Mouse (Mus musculus) midbrain, embryonic 16.5 days (tissue): Measurements from ENCODE around the gene Rap1gap. TPM values are rescaled to one million over a fixed set of nuclear protein-coding genes. Genes with fewer than 3 reads are reported as not detected.
A peak's percentile ranks its signal among the peaks of the same experiment; 100 is the strongest.

Experiments used
- ATAC-seq: fragments of 200-750 bp; cut with Nextera tagmentation; 2 replicates; pipeline ENCODE4 v1.8.0; 2017; ENCODE audit warnings: moderate TSS enrichment
- H3K27ac ChIP-seq: fragments of 300-500 bp; sonication (generic); 2 replicates; pipeline ENCODE4 v1.5.1; 2014; ENCODE audit warnings: mild to moderate bottlenecking, low read length, mixed read lengths
- H3K27me3 ChIP-seq: fragments of 300-500 bp; sonication (generic); 2 replicates; pipeline ENCODE4 v1.6.1; 2014; ENCODE audit warnings: low read depth, low read length, mixed read lengths; ENCODE audit not compliant: control insufficient read depth, insufficient read depth
- H3K36me3 ChIP-seq: fragments of 300-500 bp; sonication (generic); 2 replicates; pipeline ENCODE4 v1.6.1; 2014; ENCODE audit warnings: mild to moderate bottlenecking, low read length, moderate library complexity, mixed read lengths; ENCODE audit not compliant: control insufficient read depth, insufficient read depth
- H3K4me1 ChIP-seq: fragments of 300-500 bp; sonication (generic); 2 replicates; pipeline ENCODE4 v1.6.1; 2014; ENCODE audit warnings: mild to moderate bottlenecking, low read length, mixed read lengths; ENCODE audit not compliant: control insufficient read depth, insufficient read depth
- H3K4me2 ChIP-seq: fragments of 300-500 bp; sonication (generic); 2 replicates; pipeline ENCODE4 v1.6.1; 2014; ENCODE audit warnings: mild to moderate bottlenecking, low read length, mixed read lengths
- H3K4me3 ChIP-seq: fragments of 300-500 bp; sonication (generic); 2 replicates; pipeline ENCODE4 v1.5.1; 2014; ENCODE audit warnings: low read depth, mild to moderate bottlenecking, low read length, moderate library complexity, mixed read lengths
- H3K9ac ChIP-seq: fragments of 300-500 bp; sonication (generic); 2 replicates; pipeline ENCODE4 v1.6.1; 2014; ENCODE audit warnings: low read depth, low read length, mixed read lengths
- H3K9me3 ChIP-seq: fragments of 300-500 bp; sonication (generic); replicated peaks from 2 replicates; pipeline ENCODE4 v1.6.1; 2014; ENCODE audit warnings: mild to moderate bottlenecking, low read length, mixed read lengths; ENCODE audit not compliant: control insufficient read depth, poor library complexity, severe bottlenecking
- WGBS: fragments of 180-500 bp; shearing (Covaris S2); extraction: QIAGEN DNeasy Blood & Tissue Kit; methylation state at CpG from one replicate; pipeline ENCODE4 v1.1.7; 2014; 5-methylcytosine and 5-hydroxymethylcytosine counted together
- polyA plus RNA-seq: library from polyadenylated mRNA; unstranded; fragments of >200 nt; fragmentation: Nextera tagmentation; extraction: Ambion mirVana; gene quantifications from 2 replicates; pipeline ENCODE4 v1.2.1, GENCODE M21; 2015

Gene Rap1gap
- polyA plus RNA-seq, 1 experiment from 2014 or later = 105 TPM

DNA sequence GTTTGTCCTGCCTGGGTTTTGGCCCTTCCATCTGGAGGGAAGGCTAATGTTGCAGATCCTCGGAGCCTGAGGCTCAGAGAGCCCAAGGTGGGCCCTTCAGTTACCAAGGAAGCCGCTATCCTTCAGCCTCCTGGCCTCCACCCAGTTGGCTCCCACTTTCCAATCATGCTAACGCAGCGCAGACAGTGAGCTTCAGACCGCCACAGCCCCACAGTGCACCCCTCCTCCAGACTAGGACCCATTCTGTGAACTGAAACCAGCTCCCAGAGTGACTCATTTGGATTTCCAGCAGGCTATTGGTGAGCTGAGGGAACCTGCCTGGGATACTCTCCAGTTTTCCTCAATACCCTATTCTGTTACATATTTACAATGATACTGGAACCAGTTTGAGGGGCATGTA, 40.9 kb downstream of the Rap1gap start:
- WGBS = 64% methylated on average over 5 of the region's 5 CpGs
- no peak for ATAC-seq
- Histone ChIP-seq H3K9me3 (no peaks in the 10 kb centered on the region), H3K4me2 (no peak overlapping the region), H3K36me3 (no peaks in the 10 kb centered on the region), H3K4me1 (peaks cover 22% of the 10 kb centered on the region), H3K4me3 (no peak overlapping the region), H3K27ac (no peak overlapping the region), H3K27me3 (no peaks in the 10 kb centered on the region), H3K9ac (no peak overlapping the region)

DNA sequence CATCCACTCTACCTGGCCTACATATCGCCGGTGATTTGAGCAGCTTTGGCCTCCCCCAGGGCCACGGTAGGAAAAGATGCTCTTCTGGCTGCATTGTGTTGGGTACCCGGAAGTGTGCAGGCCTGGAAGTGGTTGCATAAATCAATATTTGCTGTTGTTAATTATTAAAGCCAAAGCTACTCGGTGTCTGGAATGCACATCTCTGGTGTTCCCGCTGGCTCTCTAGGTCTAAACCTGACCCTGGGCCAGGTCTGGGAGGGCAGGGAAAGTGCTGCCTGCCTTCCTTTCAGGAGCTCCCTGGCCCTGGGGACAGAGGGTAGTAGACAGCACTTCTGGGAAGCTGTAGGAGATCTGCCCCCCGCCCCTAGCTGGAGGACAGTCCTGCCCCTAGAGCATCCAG, 42.0 kb downstream of the Rap1gap start:
- no peak overlapping the region for H3K9ac ChIP-seq
- peaks cover 22% of the 10 kb centered on the region for H3K4me1 ChIP-seq
- H3K9me3 ChIP-seq = no peaks in the 10 kb centered on the region
- H3K4me3 ChIP-seq = no peak overlapping the region
- H3K36me3 ChIP-seq = no peaks in the 10 kb centered on the region
- H3K27ac ChIP-seq = no peak overlapping the region
- H3K4me2 ChIP-seq = no peak overlapping the region; the same call in 1 of the 2 replicates
- WGBS = 75% methylated on average over 7 of the region's 7 CpGs
- no peak for ATAC-seq
- H3K27me3 ChIP-seq = no peaks in the 10 kb centered on the region

DNA sequence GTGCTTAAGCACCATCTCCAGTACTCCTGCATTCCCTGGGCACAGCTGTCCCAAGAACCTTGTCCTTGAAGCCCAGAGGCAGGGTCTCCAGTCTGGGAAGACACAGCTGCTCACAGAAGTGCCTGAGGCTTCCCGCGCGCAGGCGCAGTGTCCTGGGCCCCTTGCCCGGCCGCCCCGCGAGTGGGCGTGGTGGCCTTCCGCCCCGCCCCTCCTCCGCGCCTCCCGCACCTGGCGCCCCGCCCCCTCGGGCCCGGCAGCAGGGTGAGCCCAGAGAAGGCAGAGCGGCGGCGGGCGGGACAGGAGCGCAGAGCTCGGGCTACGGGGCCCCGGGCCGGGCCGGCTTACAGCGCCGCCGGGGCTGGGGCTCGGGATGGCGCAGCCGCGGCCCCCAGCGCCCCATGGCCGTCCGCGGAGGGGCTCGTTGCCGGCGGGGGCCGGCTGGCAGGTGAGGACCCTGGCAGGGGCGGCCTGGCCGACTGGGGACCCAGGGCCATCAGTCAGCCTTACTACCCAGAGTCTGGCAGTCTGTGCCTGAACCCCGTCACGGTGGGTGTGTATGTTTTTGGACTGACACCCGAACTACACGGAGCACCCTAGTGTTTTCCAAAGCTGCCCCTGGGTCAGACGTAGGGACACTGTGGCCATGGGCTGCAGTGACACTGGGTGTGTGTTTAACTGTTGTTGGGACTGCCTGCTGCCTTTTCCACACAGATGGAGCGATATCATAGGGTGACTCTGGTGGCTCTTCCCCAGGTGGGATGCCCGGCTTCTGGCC, 42.9 kb downstream of the Rap1gap start:
- Histone ChIP-seq H3K27ac (no peak overlapping the region), H3K9me3 (no peaks in the 10 kb centered on the region), H3K9ac (peak overlapping the region; percentile 77), H3K4me2 (peak overlapping the region; percentile 90), H3K27me3 (no peaks in the 10 kb centered on the region), H3K4me3 (peak overlapping the region; percentile 58), H3K36me3 (no peaks in the 10 kb centered on the region), H3K4me1 (peaks cover 22% of the 10 kb centered on the region)
- peak; percentile 62 for ATAC-seq
- 4% methylated on average over 50 of the region's 52 CpGs for WGBS

DNA sequence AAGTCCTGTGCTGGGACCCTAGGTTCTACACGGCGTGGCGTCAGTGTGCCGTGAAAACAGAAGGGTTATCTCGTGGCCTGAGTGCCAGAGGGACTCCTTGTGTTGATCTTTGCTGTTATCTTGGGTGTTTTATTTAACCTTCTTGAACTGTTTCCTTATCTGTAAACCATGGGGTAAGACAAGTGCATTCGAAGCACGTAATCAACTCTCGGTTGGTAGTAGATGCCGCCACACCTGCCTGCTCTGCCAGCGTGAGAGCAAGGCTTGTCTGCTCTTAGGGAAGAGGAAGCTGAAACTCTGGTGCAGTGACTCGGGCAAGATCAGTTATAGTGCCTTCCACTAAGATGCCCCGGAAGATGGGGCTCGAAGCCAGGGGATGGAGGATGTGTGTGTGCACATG, 48.4 kb downstream of the Rap1gap start:
- ATAC-seq = no peak
- H3K9ac ChIP-seq = no peak overlapping the region
- peaks cover 8% of the 10 kb centered on the region; the same call in 1 of the 2 replicates for H3K36me3 ChIP-seq
- no peaks in the 10 kb centered on the region for H3K9me3 ChIP-seq
- H3K27me3 ChIP-seq = no peaks in the 10 kb centered on the region
- no peak overlapping the region for H3K27ac ChIP-seq
- no peak overlapping the region for H3K4me2 ChIP-seq
- 92% methylated on average over 13 of the region's 13 CpGs for WGBS
- H3K4me3 ChIP-seq = no peak overlapping the region
- peaks cover 6% of the 10 kb centered on the region for H3K4me1 ChIP-seq

DNA sequence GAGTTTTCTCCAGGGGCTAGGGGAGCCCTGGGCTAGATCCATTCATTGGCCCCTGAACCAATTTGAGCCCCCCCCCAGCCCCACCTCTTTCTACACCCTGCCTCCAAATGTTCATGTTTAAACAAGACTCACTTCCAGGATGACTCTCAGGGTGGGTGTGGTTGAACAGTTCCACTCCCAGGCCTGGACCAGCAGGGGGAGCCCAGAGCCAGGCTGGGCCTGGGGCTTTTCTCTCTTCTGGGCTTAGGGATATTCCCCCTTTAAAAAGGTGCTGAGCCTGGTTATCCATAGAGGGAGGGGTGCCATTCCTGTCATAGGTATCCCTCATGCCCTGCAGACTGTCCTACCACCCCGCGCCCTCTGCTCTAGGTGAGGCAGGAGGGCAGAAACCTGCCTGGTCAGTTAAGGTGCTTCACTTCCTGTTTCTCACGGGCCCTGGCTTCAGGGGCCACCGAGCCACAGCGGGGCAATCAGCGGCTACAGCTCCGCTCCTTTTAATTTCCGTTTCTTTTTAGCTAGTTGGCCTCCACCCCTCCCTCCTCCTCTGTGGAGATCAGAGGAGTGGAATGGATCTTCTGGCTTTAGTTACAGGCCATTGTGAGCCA, 49.6 kb downstream of the Rap1gap start:
- no peak overlapping the region for H3K9ac ChIP-seq
- peaks cover 8% of the 10 kb centered on the region; the same call in 1 of the 2 replicates for H3K36me3 ChIP-seq
- peaks cover 8% of the 10 kb centered on the region; the same call in 1 of the 2 replicates for H3K4me1 ChIP-seq
- ATAC-seq = no peak
- H3K4me2 ChIP-seq = no peak overlapping the region
- H3K27ac ChIP-seq = no peak overlapping the region
- H3K9me3 ChIP-seq = no peaks in the 10 kb centered on the region
- 62% methylated on average over 8 of the region's 8 CpGs for WGBS
- H3K27me3 ChIP-seq = no peaks in the 10 kb centered on the region
- no peak overlapping the region for H3K4me3 ChIP-seq

DNA sequence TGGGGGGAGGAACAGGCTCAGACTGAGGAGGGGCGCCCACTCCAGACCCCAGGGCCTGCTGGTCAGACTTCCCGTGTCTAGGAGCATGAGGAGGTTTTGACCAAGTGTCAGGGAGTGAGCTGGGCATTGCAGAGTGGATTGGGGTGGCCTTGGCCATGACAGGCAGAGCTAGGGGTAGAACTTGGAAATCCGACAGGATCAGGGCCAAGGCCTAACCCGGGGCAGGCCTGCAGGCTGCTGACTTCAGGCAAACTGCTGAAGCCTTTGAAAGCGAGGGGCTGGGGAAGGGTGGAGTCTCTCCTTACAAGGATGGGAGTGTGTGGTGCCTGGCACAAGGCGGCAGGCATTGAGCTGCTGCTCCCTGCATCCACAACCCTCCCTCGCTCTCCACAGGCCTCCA, 52.5 kb downstream of the Rap1gap start:
- WGBS = 61% methylated on average over 7 of the region's 7 CpGs
- ATAC-seq = no peak
- no peak overlapping the region for H3K4me2 ChIP-seq
- H3K4me1 ChIP-seq = peaks cover 16% of the 10 kb centered on the region; the same call in 1 of the 2 replicates
- H3K27ac ChIP-seq = no peak overlapping the region
- no peak overlapping the region for H3K4me3 ChIP-seq
- H3K27me3 ChIP-seq = no peaks in the 10 kb centered on the region
- H3K9ac ChIP-seq = no peak overlapping the region; the same call in 1 of the 2 replicates
- no peaks in the 10 kb centered on the region for H3K9me3 ChIP-seq
- peaks cover 10% of the 10 kb centered on the region for H3K36me3 ChIP-seq

DNA sequence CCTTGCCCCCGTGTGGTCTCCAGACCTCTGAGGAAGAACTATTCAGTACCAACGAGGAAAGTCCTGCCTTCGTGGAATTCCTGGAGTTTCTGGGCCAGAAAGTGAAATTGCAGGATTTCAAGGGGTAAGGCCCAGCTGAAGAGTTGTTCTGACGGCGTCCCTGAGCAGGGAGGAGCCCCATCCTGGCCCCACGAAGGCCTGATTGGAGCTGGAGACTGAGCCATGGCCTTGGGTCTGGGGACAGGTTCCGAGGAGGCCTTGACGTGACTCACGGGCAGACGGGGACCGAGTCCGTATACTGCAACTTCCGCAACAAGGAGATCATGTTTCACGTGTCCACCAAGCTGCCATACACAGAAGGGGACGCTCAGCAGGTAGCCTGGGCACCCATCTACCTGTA, 53.1 kb downstream of the Rap1gap start:
- H3K9me3 ChIP-seq = no peaks in the 10 kb centered on the region
- H3K4me2 ChIP-seq = no peak overlapping the region
- peaks cover 12% of the 10 kb centered on the region for H3K36me3 ChIP-seq
- no peaks in the 10 kb centered on the region for H3K27me3 ChIP-seq
- no peak overlapping the region for H3K4me3 ChIP-seq
- H3K27ac ChIP-seq = no peak overlapping the region
- no peak for ATAC-seq
- peaks cover 18% of the 10 kb centered on the region; the same call in 1 of the 2 replicates for H3K4me1 ChIP-seq
- 78% methylated on average over 15 of the region's 15 CpGs for WGBS
- no peak overlapping the region for H3K9ac ChIP-seq

DNA sequence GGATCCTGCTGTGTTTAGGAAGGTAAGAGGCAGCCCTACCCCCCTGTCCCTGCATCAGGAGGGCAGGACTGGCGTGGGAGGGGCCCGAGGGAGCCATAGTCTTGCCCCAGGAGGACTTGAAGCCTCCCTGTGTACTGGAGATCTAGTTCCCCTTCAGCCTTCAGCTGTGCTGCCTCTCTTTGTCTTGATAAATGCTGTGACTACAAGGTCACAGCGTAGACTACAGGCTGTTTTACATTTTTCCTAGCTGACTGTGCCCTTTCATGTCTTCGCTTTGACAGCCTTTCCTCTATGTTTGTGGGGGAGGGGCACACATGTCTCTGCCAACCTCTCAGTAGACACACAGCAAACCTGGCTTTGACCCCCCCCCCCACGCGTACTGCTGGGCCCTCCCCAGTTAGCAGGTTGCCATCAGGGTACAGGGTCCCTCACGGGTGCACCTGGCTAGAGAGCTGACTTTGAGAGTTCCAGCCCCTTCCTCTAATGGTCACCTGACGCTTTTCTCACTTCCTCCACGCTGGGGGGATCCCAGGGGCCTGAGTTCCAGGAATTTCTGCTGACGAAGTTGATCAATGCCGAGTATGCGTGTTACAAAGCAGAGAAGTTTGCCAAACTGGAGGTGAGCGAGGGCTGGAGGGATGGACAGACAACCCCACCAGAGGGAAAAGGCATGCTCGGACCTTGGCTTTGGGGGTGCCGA, 55.0 kb downstream of the Rap1gap start:
- Histone ChIP-seq H3K36me3 (peaks cover 10% of the 10 kb centered on the region), H3K4me2 (no peak overlapping the region), H3K27ac (peak overlapping the region; percentile 74), H3K27me3 (no peaks in the 10 kb centered on the region; the same call in 1 of the 2 replicates), H3K4me1 (peaks cover 24% of the 10 kb centered on the region; the same call in 1 of the 2 replicates), H3K9me3 (no peaks in the 10 kb centered on the region), H3K9ac (peak overlapping the region; percentile 45), H3K4me3 (no peak overlapping the region)
- ATAC-seq = no peak; the same call in 1 of the 2 replicates
- 30% methylated on average over 15 of the region's 15 CpGs for WGBS
